Mouse (Mus musculus): ENCODE measurements at regions not wholly inside any gene's neighbourhood (a gene's known extent, or its start where the extent isn't known, plus 50 kb on each side); places are given as distances from the start of the nearest gene placed in this dataset.

- DNase-seq (ENCODE audit: low read depth, low spot score), result peak; percentile 39
These were observed 244.9 kb upstream of the Fsip2 start for GRCm38 (mm10) chr2:82698417-82698988.

- DNase-seq (ENCODE audit: low read depth, low spot score), result peak; percentile 3
These were observed 241.6 kb upstream of the Fsip2 start for GRCm38 (mm10) chr2:82701851-82702250.

GRCm38 (mm10) chr2:82715773-82716172 lies 227.7 kb upstream of the Fsip2 start:
- peak; percentile 78 for DNase-seq (ENCODE audit: low read depth, low spot score)
